Mouse (Mus musculus) kidney, adult 2 months (tissue): ENCODE measurements around the gene Bhlhb9.
A peak's percentile ranks its signal among the peaks of the same experiment; 100 is the strongest.
"Not testable (repeated sequence)": the region's sequence is repeated elsewhere in the genome, so short reads cannot be mapped to it uniquely, and the experiment has no call there.

Source experiments
- CTCF ChIP-seq: fragments of 200-500 bp; conservative IDR thresholded peaks from 2 replicates; pipeline ENCODE4 v1.5.1; 2011; ENCODE audit warnings: low read depth, mild to moderate bottlenecking, control low read depth, low read length, moderate library complexity, mixed read lengths; ENCODE audit not compliant: insufficient read depth, insufficient read length
- POLR2A ChIP-seq: fragments of 200-500 bp; IDR thresholded peaks from one replicate; pipeline ENCODE4 v1.6.1; 2011; ENCODE audit warnings: low read depth, low read length, control low read depth

GRCm38 (mm10) chrX:135839397-135840391, 42.3 kb downstream of the Bhlhb9 start:
- TF ChIP-seq CTCF, result 0 out of 2 replicates have a peak, but pooled peaks have one; percentile 22
- not testable (repeated sequence) for TF ChIP-seq POLR2A
